Mouse (Mus musculus): ENCODE measurements around the gene Apoc2. TPM values are rescaled to one million over a fixed set of nuclear protein-coding genes. Genes with fewer than 3 reads are reported as not detected.

The Apoc2 gene
- total and polyA plus RNA-seq, 2 experiments from 2014 or later: 0.78 TPM; not detected in 1

DNA sequence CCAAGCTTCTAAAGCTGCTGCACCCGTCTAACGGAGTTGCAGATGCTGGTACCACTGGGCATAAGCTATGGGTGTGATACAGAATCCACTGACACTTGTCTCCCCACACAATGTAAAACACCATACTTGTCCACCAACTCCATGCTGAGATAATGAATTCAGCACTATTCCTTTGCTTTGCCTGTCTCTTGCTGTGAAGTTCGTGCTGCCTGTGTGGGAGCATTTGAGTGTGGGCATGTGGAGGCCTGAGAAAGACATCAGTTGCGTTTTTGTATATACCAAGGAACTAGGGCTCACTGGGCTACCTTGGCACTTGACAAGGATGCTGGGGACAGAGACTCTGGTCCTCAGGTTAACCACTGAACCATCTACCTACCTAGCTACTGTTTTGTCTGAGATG lies 36.5 kb downstream of the Apoc2 start:
- H3K4me1 ChIP-seq (ENCODE audit: control insufficient read depth, insufficient read depth): peaks cover under 1% of the 10 kb centered on the region; the same call in 1 of the 2 replicates
- H3K27ac ChIP-seq (ENCODE audit: low read depth): no peak overlapping the region
- no peak for ATAC-seq (ENCODE audit: insufficient read depth, low read depth)
- no peak overlapping the region for H3K4me3 ChIP-seq (ENCODE audit: low read depth, low read length)
- H3K4me2 ChIP-seq (ENCODE audit: low read depth, low read length): no peak overlapping the region
- H3K36me3 ChIP-seq (replicated peaks; ENCODE audit: control insufficient read depth, insufficient read depth, low read length): peaks cover 94% of the 10 kb centered on the region
- TF ChIP-seq EP300 (IDR thresholded peaks at IDR 0.05; ENCODE audit: low read depth) (no peak), CTCF (IDR thresholded peaks at IDR 0.05; ENCODE audit: low read depth) (no peak)
- 91% methylated on average over 4 of the region's 4 CpGs for WGBS
- no peaks in the 10 kb centered on the region for H3K9me3 ChIP-seq (replicated peaks; ENCODE audit: control insufficient read depth, low read length)
- no peak for DNase-seq (ENCODE audit: low spot score)
- H3K27me3 ChIP-seq (ENCODE audit: control insufficient read depth, insufficient read depth, low read length): no peaks in the 10 kb centered on the region
- no peak overlapping the region for H3K9ac ChIP-seq (replicated peaks; ENCODE audit: low read depth, low read length)

DNA sequence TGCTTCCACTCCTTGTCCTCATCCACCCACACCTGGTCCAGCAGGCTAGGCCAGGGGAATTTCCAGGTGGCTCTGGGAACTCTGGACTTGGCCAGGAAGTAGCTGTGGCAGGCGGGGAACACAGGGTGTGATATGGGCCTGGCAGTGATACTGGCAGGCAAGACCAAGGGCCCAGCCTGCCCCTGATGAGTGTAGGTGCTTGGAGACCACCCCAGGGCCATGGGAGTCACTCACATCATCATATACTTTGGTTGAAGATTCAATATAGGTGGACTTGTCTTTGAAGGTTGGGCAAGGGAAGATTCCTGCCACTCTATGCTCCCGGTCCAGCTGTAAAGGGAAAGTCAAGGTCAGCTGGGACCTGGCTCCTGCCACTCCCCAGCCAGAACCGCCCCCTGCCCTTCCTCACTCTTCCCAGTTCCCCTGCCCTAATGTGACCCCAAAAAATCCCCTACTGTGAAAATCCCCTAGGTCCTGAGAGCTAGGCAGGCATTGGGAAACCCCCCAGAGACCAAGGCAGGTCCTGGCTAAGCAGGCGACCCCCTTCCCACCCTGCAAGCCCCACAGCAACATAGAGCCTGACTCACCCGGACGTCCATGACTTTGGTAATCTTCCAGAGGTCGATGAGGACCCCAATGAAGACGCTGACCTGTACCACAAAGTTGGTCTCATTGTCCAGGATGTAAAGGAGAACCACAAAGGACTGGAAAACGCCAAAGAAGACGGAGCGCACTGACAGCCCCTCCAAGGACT lies 42.5 kb downstream of the Apoc2 start:
- Histone ChIP-seq H3K27ac (ENCODE audit: low read depth) (no peak overlapping the region), H3K4me3 (ENCODE audit: low read depth, low read length) (no peak overlapping the region), H3K36me3 (replicated peaks; ENCODE audit: control insufficient read depth, insufficient read depth, low read length) (peaks cover 76% of the 10 kb centered on the region), H3K9me3 (replicated peaks; ENCODE audit: control insufficient read depth, low read length) (no peaks in the 10 kb centered on the region), H3K4me1 (ENCODE audit: control insufficient read depth, insufficient read depth) (peaks cover 10% of the 10 kb centered on the region; the same call in 1 of the 2 replicates), H3K4me2 (ENCODE audit: low read depth, low read length) (no peak overlapping the region), H3K9ac (replicated peaks; ENCODE audit: low read depth, low read length) (no peak overlapping the region), H3K27me3 (ENCODE audit: control insufficient read depth, insufficient read depth, low read length) (no peaks in the 10 kb centered on the region)
- TF ChIP-seq EP300 (IDR thresholded peaks at IDR 0.05; ENCODE audit: low read depth) (no peak), CTCF (IDR thresholded peaks at IDR 0.05; ENCODE audit: low read depth) (no peak)
- no peak for DNase-seq (ENCODE audit: low spot score)
- 77% methylated on average over 11 of the region's 11 CpGs for WGBS
- no peak for ATAC-seq (ENCODE audit: insufficient read depth, low read depth)

DNA sequence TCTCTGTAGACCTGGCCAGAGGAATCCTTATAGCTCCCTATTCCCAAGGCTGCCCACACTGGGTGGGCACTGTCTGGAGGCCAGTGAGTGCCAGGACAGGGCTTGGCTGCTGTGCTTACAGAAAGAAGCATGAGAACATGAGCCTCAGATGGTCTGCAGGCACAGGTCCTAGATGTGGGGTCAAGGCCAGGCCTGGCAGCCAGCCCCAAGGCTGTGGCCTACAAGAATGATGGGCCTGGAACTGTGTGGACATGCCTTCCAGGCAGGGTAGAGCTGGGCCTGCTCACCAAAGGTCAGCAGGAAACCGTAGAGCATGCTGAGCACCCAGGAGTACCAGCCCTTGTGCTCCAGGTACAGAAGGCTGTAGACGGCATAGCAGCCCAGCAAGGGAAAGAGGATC lies 43.1 kb downstream of the Apoc2 start:
- no peak overlapping the region for H3K4me3 ChIP-seq (ENCODE audit: low read depth, low read length)

DNA sequence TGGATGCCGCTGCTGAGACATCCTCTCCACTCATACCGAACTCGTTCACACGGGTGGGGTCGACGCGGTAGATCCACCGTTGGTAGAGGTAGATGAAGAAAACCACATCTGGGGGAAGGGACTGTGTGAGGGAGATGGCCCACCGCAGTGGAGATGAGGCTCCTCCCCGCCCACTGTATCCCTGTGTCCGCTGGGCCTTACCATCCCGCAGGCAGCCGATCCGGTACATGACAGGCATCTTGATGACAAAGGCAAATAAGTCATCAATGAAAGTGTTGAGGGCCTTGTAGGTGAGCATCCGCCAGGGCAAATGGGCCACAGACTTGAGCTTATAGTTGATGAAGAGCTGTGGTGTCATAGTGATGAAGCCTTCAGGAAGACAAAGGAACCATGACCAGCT lies 43.9 kb downstream of the Apoc2 start:
- TF ChIP-seq CTCF (IDR thresholded peaks at IDR 0.05; ENCODE audit: low read depth) (no peak), EP300 (IDR thresholded peaks at IDR 0.05; ENCODE audit: low read depth) (no peak)
- no peaks in the 10 kb centered on the region for H3K9me3 ChIP-seq (replicated peaks; ENCODE audit: control insufficient read depth, low read length)
- 87% methylated on average over 15 of the region's 15 CpGs for WGBS
- DNase-seq (ENCODE audit: low spot score) (no peak), ATAC-seq (ENCODE audit: insufficient read depth, low read depth) (no peak)
- no peak overlapping the region for H3K4me2 ChIP-seq (ENCODE audit: low read depth, low read length)
- no peak overlapping the region for H3K9ac ChIP-seq (replicated peaks; ENCODE audit: low read depth, low read length)
- no peaks in the 10 kb centered on the region for H3K27me3 ChIP-seq (ENCODE audit: control insufficient read depth, insufficient read depth, low read length)
- H3K36me3 ChIP-seq (replicated peaks; ENCODE audit: control insufficient read depth, insufficient read depth, low read length): peaks cover 63% of the 10 kb centered on the region
- H3K27ac ChIP-seq (ENCODE audit: low read depth): no peak overlapping the region
- peaks cover 14% of the 10 kb centered on the region; the same call in 1 of the 2 replicates for H3K4me1 ChIP-seq (ENCODE audit: control insufficient read depth, insufficient read depth)
- H3K4me3 ChIP-seq (ENCODE audit: low read depth, low read length): no peak overlapping the region

More for the DNA sequence above, 43.1 kb downstream of the Apoc2 start:
- Histone ChIP-seq H3K36me3 (replicated peaks; ENCODE audit: control insufficient read depth, insufficient read depth, low read length) (peaks cover 69% of the 10 kb centered on the region), H3K27ac (ENCODE audit: low read depth) (no peak overlapping the region), H3K9me3 (replicated peaks; ENCODE audit: control insufficient read depth, low read length) (no peaks in the 10 kb centered on the region), H3K27me3 (ENCODE audit: control insufficient read depth, insufficient read depth, low read length) (no peaks in the 10 kb centered on the region), H3K4me1 (ENCODE audit: control insufficient read depth, insufficient read depth) (peaks cover 12% of the 10 kb centered on the region; the same call in 1 of the 2 replicates), H3K9ac (replicated peaks; ENCODE audit: low read depth, low read length) (no peak overlapping the region), H3K4me2 (ENCODE audit: low read depth, low read length) (no peak overlapping the region)
- WGBS: 87% methylated on average over 2 of the region's 2 CpGs
- ATAC-seq (ENCODE audit: insufficient read depth, low read depth) (no peak), DNase-seq (ENCODE audit: low spot score) (no peak)
- TF ChIP-seq EP300 (IDR thresholded peaks at IDR 0.05; ENCODE audit: low read depth) (no peak), CTCF (IDR thresholded peaks at IDR 0.05; ENCODE audit: low read depth) (no peak)

DNA sequence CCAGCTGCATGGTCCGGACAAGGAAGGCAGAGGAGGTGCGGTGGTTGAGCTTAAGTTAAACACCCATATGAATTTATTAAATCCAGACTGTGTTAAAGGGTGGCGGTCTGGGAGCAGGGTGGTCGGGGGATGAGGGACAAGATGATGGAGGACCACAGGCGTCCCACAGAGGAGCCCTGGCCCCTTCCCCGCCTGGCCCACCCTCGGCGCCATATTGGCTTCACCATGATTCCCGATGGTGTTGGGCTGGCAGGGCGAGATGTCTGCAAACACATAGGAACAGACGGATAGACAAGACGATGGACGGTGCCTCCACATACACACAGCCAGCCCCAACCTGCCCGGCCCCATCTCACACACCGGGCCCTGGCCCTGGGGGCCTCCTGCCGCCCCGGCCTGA lies 44.5 kb downstream of the Apoc2 start:
- H3K9ac ChIP-seq (replicated peaks; ENCODE audit: low read depth, low read length): no peak overlapping the region
- H3K4me1 ChIP-seq (ENCODE audit: control insufficient read depth, insufficient read depth): peaks cover 14% of the 10 kb centered on the region; the same call in 1 of the 2 replicates
- no peak overlapping the region for H3K27ac ChIP-seq (ENCODE audit: low read depth)
- ATAC-seq (ENCODE audit: insufficient read depth, low read depth) (no peak), DNase-seq (ENCODE audit: low spot score) (no peak)
- 82% methylated on average over 17 of the region's 17 CpGs for WGBS
- no peaks in the 10 kb centered on the region for H3K27me3 ChIP-seq (ENCODE audit: control insufficient read depth, insufficient read depth, low read length)
- H3K36me3 ChIP-seq (replicated peaks; ENCODE audit: control insufficient read depth, insufficient read depth, low read length): peaks cover 56% of the 10 kb centered on the region
- no peaks in the 10 kb centered on the region for H3K9me3 ChIP-seq (replicated peaks; ENCODE audit: control insufficient read depth, low read length)
- no peak overlapping the region for H3K4me3 ChIP-seq (ENCODE audit: low read depth, low read length)
- no peak for TF ChIP-seq CTCF (IDR thresholded peaks at IDR 0.05; ENCODE audit: low read depth)
- no peak for TF ChIP-seq EP300 (IDR thresholded peaks at IDR 0.05; ENCODE audit: low read depth)
- no peak overlapping the region for H3K4me2 ChIP-seq (ENCODE audit: low read depth, low read length)

DNA sequence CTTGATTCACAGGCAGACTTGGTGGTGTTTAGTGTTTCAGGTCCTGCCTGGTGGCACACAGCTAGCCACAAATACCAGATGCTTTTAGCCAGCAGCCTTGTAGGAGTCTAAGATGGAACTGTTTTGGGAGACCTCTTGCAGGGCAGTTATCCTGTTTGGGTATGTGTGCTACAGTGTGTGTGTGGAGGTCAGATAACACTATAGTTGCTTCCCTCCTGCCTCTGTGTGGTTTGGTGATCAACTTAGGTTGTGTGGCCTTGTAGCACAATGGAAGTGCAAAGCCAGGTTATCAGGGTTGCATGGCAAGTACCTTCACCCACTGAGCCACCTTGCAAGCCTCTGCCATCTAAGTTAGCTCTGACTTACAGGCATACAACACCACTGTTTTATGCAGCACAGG lies 45.0 kb downstream of the Apoc2 start:
- DNase-seq (ENCODE audit: low spot score) (no peak), ATAC-seq (ENCODE audit: insufficient read depth, low read depth) (no peak)
- Histone ChIP-seq H3K27me3 (ENCODE audit: control insufficient read depth, insufficient read depth, low read length) (no peaks in the 10 kb centered on the region), H3K27ac (ENCODE audit: low read depth) (no peak overlapping the region), H3K9ac (replicated peaks; ENCODE audit: low read depth, low read length) (no peak overlapping the region), H3K4me2 (ENCODE audit: low read depth, low read length) (no peak overlapping the region), H3K4me1 (ENCODE audit: control insufficient read depth, insufficient read depth) (peaks cover 14% of the 10 kb centered on the region; the same call in 1 of the 2 replicates), H3K36me3 (replicated peaks; ENCODE audit: control insufficient read depth, insufficient read depth, low read length) (peaks cover 52% of the 10 kb centered on the region), H3K4me3 (ENCODE audit: low read depth, low read length) (no peak overlapping the region), H3K9me3 (replicated peaks; ENCODE audit: control insufficient read depth, low read length) (no peaks in the 10 kb centered on the region)
- no peak for TF ChIP-seq CTCF (IDR thresholded peaks at IDR 0.05; ENCODE audit: low read depth)
- no peak for TF ChIP-seq EP300 (IDR thresholded peaks at IDR 0.05; ENCODE audit: low read depth)

All from heart, postnatal 0 days (tissue).